In the genomic region with DNA sequence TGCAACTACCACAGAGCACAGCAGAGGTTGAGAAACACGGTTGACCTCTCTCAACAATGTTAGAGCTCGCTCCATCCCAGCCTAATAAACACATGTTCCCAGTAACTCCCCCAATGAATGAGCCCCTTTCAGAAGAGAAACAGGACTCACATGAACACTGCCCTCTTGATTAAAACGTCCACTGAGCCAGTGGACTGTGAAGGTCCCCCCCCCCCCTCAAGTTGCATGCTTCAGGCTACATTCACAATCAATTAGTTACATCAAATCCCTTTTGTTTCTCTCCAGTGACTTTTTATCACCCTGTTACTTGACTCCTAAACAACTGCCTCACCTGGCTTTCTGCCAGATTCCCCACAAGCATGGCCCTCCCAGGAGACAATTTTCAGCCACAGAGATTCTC, we compare ENCODE assay signal across 10 mouse cellular contexts. TPM values are rescaled to one million over a fixed set of nuclear protein-coding genes. Genes with fewer than 3 reads are reported as not detected.
DNase-seq lines count a peak whose midpoint lies in the region; ATAC-seq and TF ChIP-seq lines count a peak whose summit lies in the region.
"Had no signal": no experiment of that assay in that cellular context is flagged by ENCODE, and none has a peak within 500 bp of the region (broad histone marks: within the 10 kb centered on the region; RNA-seq: fewer than 3 reads in every experiment).

No protein-coding gene starts in this region.

- 0 out of 2 replicates have a peak, but pooled peaks have one; percentile 12 for ATAC-seq in intestine, embryonic 15.5 days
- no peak for ATAC-seq in intestine, embryonic 16.5 days
- peak; percentile 37 for ATAC-seq in Patski
- peak; percentile 87 for ATAC-seq in embryonic facial prominence, embryonic 14.5 days (ENCODE audit: low read depth)
- no peak for ATAC-seq in megakaryocyte, adult 5-6 weeks (ENCODE audit: poor library complexity, severe bottlenecking)
- ATAC-seq in activated CD4-positive, CD25-positive, alpha-beta regulatory T cell, adult 4 months: no peak
- ATAC-seq: liver, embryonic 12.5 days had no signal

- TF ChIP-seq CTCF in Patski (IDR thresholded peaks at IDR 0.05): no peak

- H3K27me3 ChIP-seq in intestine, embryonic 15.5 days (replicated peaks): no peaks in the 10 kb centered on the region
- no peaks in the 10 kb centered on the region for H3K27me3 ChIP-seq in intestine, embryonic 16.5 days (replicated peaks; ENCODE audit: control insufficient read depth, insufficient read depth, low read length)
- no peaks in the 10 kb centered on the region for H3K27me3 ChIP-seq in Patski
- no peaks in the 10 kb centered on the region for H3K27me3 ChIP-seq in embryonic facial prominence, embryonic 14.5 days (replicated peaks; ENCODE audit: control insufficient read depth, insufficient read depth, low read length)
- H3K27me3 ChIP-seq: liver, embryonic 12.5 days had no signal

- peak; percentile 65 for DNase-seq in Patski (ENCODE audit: low read depth, low spot score)
- peak; percentile 86 for DNase-seq in embryonic facial prominence, embryonic 14.5 days (ENCODE audit: low spot score)
- DNase-seq in mesoderm, embryonic 11.5 days (ENCODE audit: low read depth, low spot score): peak; percentile 74
- DNase-seq in ovary, postnatal 10 days (ENCODE audit: low spot score): no peak
- DNase-seq: cerebellum, adult 9-10 months had no signal

- CTCF ChIA-PET in Patski (lab: Charles Lee): interaction anchor here (2.5 kb wide), 1 partner anchor 58 kb away, joined by 9 read pairs; no protein-coding TSS in a partner anchor

- in situ Hi-C loops in Patski (cut with MboI; ENCODE audit: low pct_unique_long_range_greater_than_20kb): no loop called here

- H3K36me3 ChIP-seq in intestine, embryonic 15.5 days: no peaks in the 10 kb centered on the region
- H3K36me3 ChIP-seq in intestine, embryonic 16.5 days (ENCODE audit: control insufficient read depth, insufficient read depth, low read length): no peaks in the 10 kb centered on the region
- no peaks in the 10 kb centered on the region for H3K36me3 ChIP-seq in embryonic facial prominence, embryonic 14.5 days (ENCODE audit: control insufficient read depth, insufficient read depth, low read length)
- H3K36me3 ChIP-seq: liver, embryonic 12.5 days had no signal

- POLR2A ChIA-PET in Patski (lab: Charles Lee): interaction anchor here (0.6 kb wide), 1 partner anchor 26 kb away, joined by 3 read pairs; no protein-coding TSS in a partner anchor

- 23% methylated on average over 3 of the region's 3 CpGs for WGBS in intestine, embryonic 15.5 days
- 35% methylated on average over 3 of the region's 3 CpGs for WGBS in intestine, embryonic 16.5 days
- 17% methylated on average over 3 of the region's 3 CpGs for WGBS in embryonic facial prominence, embryonic 14.5 days

- no peak overlapping the region for H3K4me3 ChIP-seq in intestine, embryonic 15.5 days (replicated peaks)
- no peak overlapping the region for H3K4me3 ChIP-seq in intestine, embryonic 16.5 days (ENCODE audit: low read length)
- no peak overlapping the region for H3K4me3 ChIP-seq in embryonic facial prominence, embryonic 14.5 days (ENCODE audit: low read depth, low read length)
- H3K4me3 ChIP-seq: liver, embryonic 12.5 days had no signal

- H3K27ac ChIP-seq in intestine, embryonic 15.5 days: no peak overlapping the region
- no peak overlapping the region for H3K27ac ChIP-seq in intestine, embryonic 16.5 days (ENCODE audit: low read length)
- H3K27ac ChIP-seq in embryonic facial prominence, embryonic 14.5 days (replicated peaks; ENCODE audit: low read depth, low read length): no peak overlapping the region
- H3K27ac ChIP-seq: liver, embryonic 12.5 days had no signal

- H3K9me3 ChIP-seq in intestine, embryonic 15.5 days: no peaks in the 10 kb centered on the region
- no peaks in the 10 kb centered on the region for H3K9me3 ChIP-seq in intestine, embryonic 16.5 days (ENCODE audit: control insufficient read depth, low read length)
- no peaks in the 10 kb centered on the region for H3K9me3 ChIP-seq in embryonic facial prominence, embryonic 14.5 days (ENCODE audit: control insufficient read depth, low read length)
- H3K9me3 ChIP-seq: liver, embryonic 12.5 days had no signal

- no peak overlapping the region for H3K9ac ChIP-seq in intestine, embryonic 15.5 days
- H3K9ac ChIP-seq in intestine, embryonic 16.5 days (ENCODE audit: low read depth, low read length): no peak overlapping the region
- H3K9ac ChIP-seq in embryonic facial prominence, embryonic 14.5 days (ENCODE audit: low read depth, low read length): no peak overlapping the region
- H3K9ac ChIP-seq: liver, embryonic 12.5 days had no signal

- no peak overlapping the region for H3K4me2 ChIP-seq in intestine, embryonic 15.5 days (replicated peaks)
- no peak overlapping the region for H3K4me2 ChIP-seq in intestine, embryonic 16.5 days (ENCODE audit: low read depth, low read length)
- H3K4me2 ChIP-seq in embryonic facial prominence, embryonic 14.5 days (ENCODE audit: low read depth, low read length): no peak overlapping the region
- H3K4me2 ChIP-seq: liver, embryonic 12.5 days had no signal

- H3K4me1 ChIP-seq in intestine, embryonic 15.5 days (replicated peaks): no peaks in the 10 kb centered on the region
- H3K4me1 ChIP-seq in intestine, embryonic 16.5 days (ENCODE audit: control insufficient read depth, insufficient read depth, low read length): 0 out of 2 replicates have a peak, but pooled peaks cover 3% of the 10 kb centered on the region
- 0 out of 2 replicates have a peak, but pooled peaks cover 9% of the 10 kb centered on the region for H3K4me1 ChIP-seq in embryonic facial prominence, embryonic 14.5 days (ENCODE audit: control insufficient read depth, insufficient read depth, low read length)
- H3K4me1 ChIP-seq: liver, embryonic 12.5 days had no signal

RNA-seq across cellular contexts. Expression of gene Hmcn1, which starts 43.2 kb away (rescaled TPM):
- 3.4 and 4.3 TPM in 2 replicates for polyA plus RNA-seq in intestine, embryonic 15.5 days (2015; fragmentation: Nextera tagmentation; extraction: Ambion mirVana)
- 3.3 and 3.5 TPM in 2 replicates for polyA plus RNA-seq in intestine, embryonic 16.5 days (2015; fragmentation: Nextera tagmentation; extraction: Ambion mirVana)
- polyA plus RNA-seq in Patski (2021): 0.28 TPM
- polyA plus RNA-seq in embryonic facial prominence, embryonic 14.5 days (2014; fragmentation: Nextera tagmentation; extraction: Ambion mirVana): 30.7 and 36.5 TPM in 2 replicates
- not detected in 2 replicates for total RNA-seq in megakaryocyte, adult 5-6 weeks (2015)
- total RNA-seq in megakaryocyte, adult 5-6 weeks (2017): not detected in 2 replicates
- not detected for polyA plus RNA-seq in activated CD4-positive, CD25-positive, alpha-beta regulatory T cell, adult 4 months (2017; shearing (Covaris generic))

Comparison
In these comparisons a context has a peak if more than half of its experiments do, and no peak if none do; other contexts are left out.
1. ATAC-seq: peak in intestine, embryonic 15.5 days (single experiment), Patski (single experiment) and embryonic facial prominence, embryonic 14.5 days (single experiment); none in intestine, embryonic 16.5 days (single experiment), megakaryocyte, adult 5-6 weeks (single experiment) and activated CD4-positive, CD25-positive, alpha-beta regulatory T cell, adult 4 months (single experiment).